Mouse (Mus musculus) ovary, postnatal 36 days (tissue): ENCODE results near the gene Tmco5.
A peak's percentile ranks its signal among the peaks of the same experiment; 100 is the strongest.

Experiments used
- DNase-seq: peaks from one replicate; pipeline ENCODE4 v3.0.0; 2022; ENCODE audit warnings: low spot score, mixed read lengths

Tmco5 gene

GRCm38 (mm10) chr2:116878391-116878790 lies at the start of gene Tmco5:
Tmco5 (plus strand) TSS chr2:116878691.
- no peak for DNase-seq

DNA sequence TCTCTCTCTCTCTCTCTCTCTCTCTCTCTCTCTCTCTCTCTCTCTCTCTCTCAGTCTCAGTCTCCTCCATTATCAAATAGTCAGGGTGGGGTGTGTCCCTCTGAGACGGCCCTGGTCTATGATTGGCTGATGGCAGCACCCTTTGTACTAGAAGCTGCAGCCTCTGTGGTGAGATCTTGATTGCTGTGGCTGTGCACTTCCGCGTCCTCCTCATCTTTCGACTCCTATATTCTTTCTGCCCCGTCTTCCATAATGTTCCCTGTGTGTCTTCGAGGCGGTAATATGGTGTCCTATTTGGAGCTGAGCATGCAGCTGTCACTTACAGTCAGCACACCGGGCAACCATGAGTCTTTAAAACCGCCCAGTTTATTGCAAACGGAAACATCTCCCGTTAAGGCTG lies 46.6 kb upstream of the Tmco5 start:
- DNase-seq = no peak

- DNase-seq = no peak
Observed at GRCm38 (mm10) chr2:116837829-116838228, 40.7 kb upstream of the Tmco5 start.

DNA sequence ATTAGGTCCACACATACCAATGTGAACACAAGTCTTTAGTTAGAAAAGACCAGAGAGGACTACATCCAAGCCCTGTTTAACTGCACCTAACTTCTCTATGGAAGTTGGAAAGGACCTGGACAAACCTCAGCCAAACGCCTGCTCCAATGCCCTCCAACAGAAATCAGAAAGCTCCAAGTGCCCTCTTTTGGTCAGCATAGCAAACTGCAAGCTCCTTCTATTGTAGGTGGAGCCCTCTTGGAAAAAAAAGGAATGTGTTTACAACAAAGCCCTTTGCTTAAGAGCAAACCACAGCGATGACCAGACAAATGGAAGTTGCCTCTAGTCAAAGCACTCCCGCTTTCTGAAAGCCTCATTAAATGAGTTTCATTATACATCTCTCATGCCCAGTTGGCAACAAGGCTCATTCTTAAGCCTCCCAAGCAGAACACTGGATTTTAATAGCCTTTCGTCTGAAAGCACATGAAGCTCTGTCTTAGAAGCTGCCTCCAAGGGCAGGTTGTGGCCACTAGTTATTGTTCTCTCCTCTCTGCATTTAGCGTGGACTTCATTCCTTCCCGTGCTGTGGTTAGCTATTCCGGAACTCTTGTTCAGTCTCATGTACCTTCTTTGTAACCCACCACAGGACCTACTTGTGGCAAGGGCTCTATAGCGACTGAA lies 39.8 kb upstream of the Tmco5 start:
- peak; percentile 6 for DNase-seq

DNA sequence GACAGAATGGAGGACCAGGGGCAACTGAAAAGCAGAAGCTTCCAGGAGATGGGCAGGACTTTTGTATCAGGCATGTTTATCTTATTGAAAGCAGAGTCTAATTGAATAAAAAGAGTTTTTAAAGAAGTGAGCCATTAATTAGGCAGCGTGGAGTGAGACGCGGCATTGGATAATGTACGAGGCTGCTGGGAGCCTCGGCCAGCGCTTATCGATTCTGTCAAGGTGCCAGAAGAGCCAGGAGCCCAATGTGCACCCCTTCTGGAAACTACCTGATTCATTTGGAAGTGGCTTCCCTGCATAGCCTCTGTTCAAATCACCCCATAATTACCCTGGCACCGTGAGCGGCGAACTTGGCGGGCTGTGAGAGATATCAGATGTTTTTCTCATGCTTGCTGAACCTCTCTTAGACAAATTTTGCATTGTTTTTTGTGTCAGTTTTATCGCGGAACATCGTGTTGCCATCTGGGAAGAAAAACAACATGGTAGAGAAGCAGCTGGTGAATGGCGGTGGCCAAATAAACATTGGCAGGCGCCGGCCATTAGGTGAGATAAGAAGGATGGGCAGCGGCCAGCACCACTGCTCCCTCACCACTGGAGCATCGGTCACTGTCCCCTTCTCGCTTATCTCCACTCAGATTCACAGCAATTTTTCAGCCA lies 28.4 kb upstream of the Tmco5 start:
- peak; percentile 4 for DNase-seq

DNA sequence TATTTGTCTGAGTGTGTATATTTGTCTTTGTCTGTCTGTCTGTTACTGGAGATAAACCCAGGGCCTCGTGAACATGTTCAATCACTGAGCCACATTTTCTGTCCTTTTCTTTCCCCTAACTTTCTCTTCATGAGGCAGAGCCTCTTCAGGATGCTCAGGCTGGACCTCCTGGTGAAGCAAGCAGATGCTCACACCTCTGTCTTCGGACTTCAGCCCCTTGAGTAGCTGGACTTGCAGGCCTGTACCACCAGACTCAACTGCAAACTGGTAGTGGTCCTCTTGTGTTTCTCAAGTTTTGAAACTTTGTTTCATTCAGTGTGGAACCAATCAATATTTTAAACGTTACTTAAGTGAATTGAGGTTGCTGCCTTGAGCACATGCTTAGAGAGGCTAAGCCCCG lies 27.1 kb upstream of the Tmco5 start:
- no peak for DNase-seq

- DNase-seq = no peak
Observed at GRCm38 (mm10) chr2:116852249-116852648, 26.2 kb upstream of the Tmco5 start.

DNA sequence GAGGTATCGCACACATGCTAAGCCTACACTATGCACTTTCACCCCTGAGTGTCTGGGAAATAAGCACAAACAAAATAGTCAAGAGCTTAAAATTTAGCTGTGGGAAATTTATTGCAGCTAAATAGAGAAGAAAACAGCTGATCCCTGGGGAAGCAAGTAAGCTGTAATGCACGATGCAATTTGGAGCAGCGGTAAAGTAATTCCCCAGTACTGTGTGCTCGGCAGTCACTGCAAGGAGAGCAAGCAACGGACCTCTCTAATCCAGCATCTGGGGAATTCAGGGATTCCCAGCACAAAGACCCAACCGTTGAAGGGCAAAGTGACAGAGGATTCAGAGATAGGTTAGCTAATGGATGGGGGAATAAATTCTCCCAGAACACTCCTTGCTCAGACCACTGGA lies 19.8 kb upstream of the Tmco5 start:
- DNase-seq = no peak

DNA sequence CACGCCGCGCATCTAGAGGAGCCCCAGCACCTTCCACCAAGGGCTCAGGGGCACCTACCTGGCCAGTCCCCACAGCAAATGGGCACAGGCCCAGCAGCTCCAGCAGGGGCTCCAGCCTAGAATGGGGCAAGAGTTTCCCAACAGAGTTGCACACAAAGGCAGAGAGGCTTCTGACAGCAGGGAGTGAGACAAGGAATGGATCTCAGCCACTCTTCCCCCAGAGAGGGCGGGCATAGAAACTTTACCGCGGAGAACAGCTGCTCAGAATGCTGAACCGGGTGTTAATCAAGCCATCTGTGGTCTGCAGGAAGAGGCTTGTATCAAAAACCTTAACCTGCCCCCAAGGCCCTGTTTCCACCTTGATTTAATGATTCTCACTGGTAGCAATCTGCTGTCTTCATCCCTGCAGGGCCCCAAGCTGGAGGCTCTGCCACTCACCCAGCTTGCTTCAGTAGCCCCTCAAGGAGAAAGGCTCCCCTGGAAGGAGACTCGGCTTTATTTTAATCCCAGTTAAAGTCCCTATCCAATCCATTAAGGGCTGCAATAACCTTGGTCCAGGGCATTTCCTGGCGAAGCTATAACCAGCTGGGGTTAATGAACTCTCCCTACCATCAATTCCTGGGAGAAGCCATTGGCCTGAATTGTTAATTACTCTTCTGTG lies 1.4 kb upstream of the Tmco5 start:
- no peak for DNase-seq

DNA sequence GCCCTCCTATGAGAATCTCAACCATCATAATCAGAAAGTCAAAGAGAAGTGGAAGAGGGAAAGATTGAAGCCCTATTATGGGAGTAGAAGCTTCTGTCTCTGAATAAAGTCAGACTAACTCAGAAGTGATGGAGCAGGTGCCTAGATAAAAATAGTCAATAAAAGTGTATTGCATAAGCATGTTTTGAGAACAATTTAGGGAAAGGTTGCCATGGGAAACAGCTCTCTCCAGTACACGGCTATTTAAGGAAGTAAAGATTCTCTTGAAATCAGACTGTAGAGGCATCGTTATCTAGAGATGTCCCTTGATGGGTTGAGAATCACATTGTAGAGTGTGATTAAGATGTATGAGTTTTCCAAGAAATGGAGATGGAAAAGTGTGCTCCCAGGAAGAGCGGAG lies 1.2 kb downstream of the Tmco5 start:
- no peak for DNase-seq

GRCm38 (mm10) chr2:116893316-116893987 lies 15.0 kb downstream of the Tmco5 start:
- no peak for DNase-seq

GRCm38 (mm10) chr2:116893988-116894363 lies 15.5 kb downstream of the Tmco5 start:
- no peak for DNase-seq

GRCm38 (mm10) chr2:116899615-116900272 lies 21.3 kb downstream of the Tmco5 start:
- peak; percentile 83 for DNase-seq

- DNase-seq = no peak
Observed at GRCm38 (mm10) chr2:116900273-116900843, 21.9 kb downstream of the Tmco5 start.

DNA sequence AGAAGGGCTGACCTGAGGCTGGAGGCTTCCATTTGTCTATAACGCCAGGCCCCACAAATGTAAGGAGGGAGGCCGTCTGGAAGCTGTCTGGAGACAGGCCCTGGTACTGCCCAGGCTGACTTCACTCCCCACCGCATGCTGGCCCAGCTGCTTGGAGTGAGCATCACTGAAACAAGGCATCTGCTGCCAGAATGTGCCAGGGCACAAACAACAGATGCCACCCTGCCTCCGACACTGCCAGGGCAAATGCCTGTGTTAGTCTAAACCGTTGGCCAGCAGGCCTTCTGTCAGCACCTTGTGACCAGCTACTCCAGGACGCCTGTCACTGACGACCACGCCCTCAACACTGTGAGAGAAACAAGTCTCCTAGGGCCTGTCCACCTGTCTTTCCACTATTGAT lies 29.8 kb downstream of the Tmco5 start:
- no peak for DNase-seq

GRCm38 (mm10) chr2:116912334-116913070 lies 34.0 kb downstream of the Tmco5 start:
- DNase-seq = no peak

- no peak for DNase-seq
Observed at GRCm38 (mm10) chr2:116913677-116914405, 35.4 kb downstream of the Tmco5 start.

DNA sequence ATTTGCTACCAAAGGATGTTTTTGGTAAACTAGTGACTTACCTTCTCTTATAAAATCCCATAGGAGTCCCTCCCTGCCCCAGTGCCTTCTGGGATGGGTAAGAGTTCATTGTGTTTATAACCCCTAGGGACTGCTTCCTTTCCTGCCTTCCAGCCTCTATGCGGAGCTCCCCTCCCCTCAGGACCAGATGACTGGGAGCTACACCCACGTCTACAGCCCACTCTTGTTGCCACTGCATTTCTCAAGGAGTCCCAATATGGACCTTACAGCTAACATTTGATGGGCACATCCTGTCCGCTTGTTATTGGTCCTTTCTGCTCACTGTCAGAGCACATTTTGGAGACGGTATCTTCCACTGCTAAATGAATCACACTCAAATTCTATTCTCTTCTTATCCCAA lies 36.1 kb downstream of the Tmco5 start:
- DNase-seq = no peak

- no peak for DNase-seq
Observed at GRCm38 (mm10) chr2:116918598-116918997, 40.1 kb downstream of the Tmco5 start.
